Mouse (Mus musculus): ENCODE measurements around the gene Fam32a.

The Fam32a gene

GRCm38 (mm10) chr8:72219541-72220363 lies at the start of gene Fam32a:
TSS of gene Fam32a (plus strand) at chr8:72219730.
- peak; percentile 90 for DNase-seq (ENCODE audit: low read depth, low spot score)

GRCm38 (mm10) chr8:72177346-72177925 lies 42.1 kb upstream of the Fam32a start:
- DNase-seq (ENCODE audit: low read depth, low spot score), result peak; percentile 26

GRCm38 (mm10) chr8:72183554-72184202 lies 35.9 kb upstream of the Fam32a start:
- no peak for DNase-seq (ENCODE audit: low read depth, low spot score)

DNA sequence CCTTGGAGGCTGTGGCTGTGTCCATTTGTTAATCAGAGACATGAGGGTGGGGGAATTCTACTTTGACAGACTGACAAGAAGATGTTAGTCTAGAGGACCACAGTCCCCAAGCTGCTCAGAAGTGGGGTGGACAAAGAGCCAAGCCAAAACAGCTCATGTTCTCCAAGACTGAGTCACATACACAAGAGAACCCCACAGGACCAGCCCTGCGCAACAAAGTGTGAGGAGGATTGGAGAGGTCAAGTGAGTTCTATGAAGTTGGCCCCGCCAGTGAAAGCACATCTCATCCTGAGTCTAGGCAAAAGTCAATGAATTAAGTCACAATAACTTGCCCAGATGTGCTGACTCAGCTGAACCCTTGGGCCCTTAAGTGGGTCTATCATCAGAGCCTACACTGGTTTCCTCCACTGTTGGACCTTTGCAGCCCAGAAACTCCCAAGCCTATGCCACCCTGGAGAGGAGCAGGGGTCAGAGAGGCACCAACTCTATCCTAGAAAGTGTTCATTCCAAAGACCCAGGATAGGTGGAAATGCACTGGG lies 31.7 kb upstream of the Fam32a start:
- no peak for DNase-seq (ENCODE audit: low read depth, low spot score)

GRCm38 (mm10) chr8:72189417-72190214 lies 29.9 kb upstream of the Fam32a start, which contains the start of gene Hsh2d:
TSS of gene Hsh2d (plus strand) at chr8:72189638.
- DNase-seq (ENCODE audit: low read depth, low spot score), result no peak

GRCm38 (mm10) chr8:72190215-72190539 lies 29.4 kb upstream of the Fam32a start:
- DNase-seq (ENCODE audit: low read depth, low spot score), result no peak

GRCm38 (mm10) chr8:72192065-72192464 lies 27.5 kb upstream of the Fam32a start:
- no peak for DNase-seq (ENCODE audit: low read depth, low spot score)

- DNase-seq (ENCODE audit: low read depth, low spot score), result no peak
These were observed 21.5 kb upstream of the Fam32a start for GRCm38 (mm10) chr8:72197997-72198396.

DNA sequence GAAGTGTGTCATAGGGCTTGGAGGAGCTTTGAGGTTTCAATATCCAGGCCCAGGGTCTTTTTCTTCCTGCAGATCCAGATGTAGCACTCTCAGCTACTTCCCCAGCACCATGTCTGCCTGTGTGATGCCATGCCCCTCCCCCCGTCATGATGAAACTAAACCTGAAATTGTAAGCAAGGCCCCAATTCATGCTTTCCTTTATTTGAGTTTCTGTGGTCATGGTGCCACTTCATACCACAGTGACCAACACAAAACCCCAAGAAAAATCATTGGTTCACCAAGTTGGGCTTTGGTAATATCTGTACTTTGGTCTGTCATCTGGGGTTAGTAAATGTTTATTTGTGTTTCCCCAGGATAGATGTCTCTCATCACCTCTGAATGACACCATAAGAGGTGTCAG lies 10.9 kb upstream of the Fam32a start:
- DNase-seq (ENCODE audit: low read depth, low spot score), result no peak

DNA sequence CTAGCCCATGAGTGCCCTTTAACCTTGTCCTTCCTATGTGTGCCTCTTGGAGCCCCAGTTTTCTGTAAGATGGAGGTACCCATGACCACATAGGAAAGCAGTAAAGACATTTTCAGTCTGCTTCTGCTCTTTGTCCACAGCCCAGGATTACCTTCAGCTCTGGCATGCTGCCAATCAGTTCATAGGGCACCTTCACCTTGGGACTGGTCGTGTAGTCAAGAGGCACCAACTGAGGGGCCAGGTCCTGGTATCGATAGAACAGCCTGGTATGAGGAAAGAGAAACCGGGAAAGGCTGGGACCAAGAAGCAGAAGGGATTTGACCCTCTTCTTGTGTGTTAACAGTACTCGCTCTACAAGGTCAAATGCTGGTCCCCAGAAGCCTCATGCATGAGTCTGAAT lies 9.3 kb upstream of the Fam32a start:
- no peak for DNase-seq (ENCODE audit: low read depth, low spot score)

- no peak for DNase-seq (ENCODE audit: low read depth, low spot score)
These were observed 8.8 kb upstream of the Fam32a start for GRCm38 (mm10) chr8:72210710-72211109.

DNA sequence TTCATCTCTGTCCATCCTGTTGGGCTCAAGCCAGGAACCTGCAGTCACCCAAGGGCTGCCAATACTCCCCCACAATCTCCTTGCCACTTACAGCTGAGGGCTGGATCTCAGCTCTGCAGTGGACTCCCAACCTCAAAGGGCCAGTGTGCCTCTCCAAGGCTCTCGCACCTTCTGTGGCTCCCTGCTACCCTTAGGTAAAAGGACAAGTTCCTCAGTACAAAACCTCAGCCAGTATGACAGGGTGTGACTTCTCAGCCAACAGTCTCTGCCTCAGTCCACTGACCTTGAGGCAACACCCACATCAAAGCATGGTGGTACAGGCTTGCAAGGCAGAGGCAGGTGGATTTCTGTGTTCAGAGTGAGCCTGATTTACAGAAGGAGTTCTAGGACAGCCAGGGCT lies 7.7 kb upstream of the Fam32a start:
- no peak for DNase-seq (ENCODE audit: low read depth, low spot score)

DNA sequence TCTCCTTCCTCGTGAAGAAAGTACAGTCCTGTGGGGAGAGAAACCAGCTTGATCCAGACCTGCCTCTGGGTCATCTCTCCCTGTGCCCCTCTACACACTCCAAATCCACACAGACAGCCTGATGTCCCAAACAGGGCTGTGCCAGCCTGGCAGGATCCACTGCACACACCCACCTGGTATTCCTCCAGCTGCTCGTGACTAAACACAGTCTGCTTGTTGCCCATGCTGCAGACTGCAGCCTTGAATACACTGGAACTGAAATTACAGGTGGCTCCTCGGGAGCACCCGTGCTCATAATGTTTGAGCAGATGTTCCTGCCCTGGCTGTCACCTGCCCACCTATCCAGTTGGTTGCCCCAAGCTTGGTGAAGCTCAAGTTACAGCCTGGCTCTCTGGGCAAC lies 6.8 kb upstream of the Fam32a start, which contains the start of gene Cib3:
Gene Cib3 (minus strand): TSS at position 87 of the 400 bp plus-strand sequence.
- DNase-seq (ENCODE audit: low read depth, low spot score), result no peak

DNA sequence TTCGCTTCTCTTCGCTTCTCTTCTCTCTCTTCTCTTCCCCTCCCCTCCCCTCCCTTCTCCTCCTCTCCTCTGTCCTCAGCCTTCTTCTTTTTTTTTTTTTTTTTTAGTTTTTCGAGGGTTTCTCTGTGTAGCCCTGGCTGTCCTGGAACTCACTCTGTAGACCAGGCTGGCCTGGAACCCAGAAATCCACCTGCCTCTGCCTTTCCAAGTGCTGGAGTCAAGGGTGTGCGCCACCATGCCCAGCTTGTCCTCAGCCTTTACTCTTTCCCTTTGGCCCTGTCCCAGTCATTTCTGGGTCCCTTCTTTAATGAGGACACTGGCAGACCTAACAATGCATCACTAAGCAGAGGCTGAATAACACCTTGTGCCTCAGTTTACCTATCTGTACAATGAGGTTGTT lies 6.0 kb upstream of the Fam32a start, which contains the start of gene Gm11034:
Gene Gm11034 (minus strand): TSS at position 101 of the 400 bp plus-strand sequence.
- DNase-seq (ENCODE audit: low read depth, low spot score), result no peak

DNA sequence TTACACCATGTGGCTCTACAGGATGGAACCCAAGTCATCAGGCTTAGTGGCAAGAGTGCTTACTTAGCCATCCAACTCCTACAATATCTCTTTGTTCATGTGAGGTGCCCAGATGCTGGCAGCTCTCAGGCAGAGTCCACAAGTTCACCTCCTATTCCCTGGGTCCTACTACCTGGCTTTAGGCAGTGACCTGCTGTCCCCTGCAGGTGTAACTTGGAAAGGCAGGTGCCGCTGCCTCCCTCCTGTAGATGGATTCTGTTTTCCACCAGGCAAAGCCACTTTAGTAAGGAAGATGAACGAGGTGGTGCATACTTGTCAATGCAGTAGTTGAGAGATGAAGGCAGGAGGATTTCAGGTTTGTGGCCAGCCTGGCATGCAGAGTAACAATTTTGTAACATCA lies 4.5 kb upstream of the Fam32a start:
- no peak for DNase-seq (ENCODE audit: low read depth, low spot score)

DNA sequence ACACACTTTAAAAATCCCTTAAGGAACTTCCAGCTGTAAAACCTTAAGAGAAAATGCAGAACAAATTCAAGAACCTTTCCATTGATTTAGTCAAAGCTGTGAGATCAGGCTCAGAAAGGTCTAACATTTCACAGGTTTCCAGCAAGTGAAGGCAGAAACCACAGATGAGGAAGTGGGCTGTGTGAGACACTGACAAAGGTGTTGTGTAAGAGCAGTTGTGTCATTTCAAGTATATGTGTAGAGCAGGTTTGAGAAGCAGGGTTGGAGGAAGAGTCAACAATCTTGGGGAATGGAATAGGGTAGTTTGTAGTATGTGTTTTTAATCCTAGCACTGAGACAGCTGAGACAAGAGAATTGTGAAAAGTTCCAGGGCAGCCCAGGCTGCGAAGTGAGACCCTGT lies 3.7 kb upstream of the Fam32a start:
- no peak for DNase-seq (ENCODE audit: low read depth, low spot score)

DNA sequence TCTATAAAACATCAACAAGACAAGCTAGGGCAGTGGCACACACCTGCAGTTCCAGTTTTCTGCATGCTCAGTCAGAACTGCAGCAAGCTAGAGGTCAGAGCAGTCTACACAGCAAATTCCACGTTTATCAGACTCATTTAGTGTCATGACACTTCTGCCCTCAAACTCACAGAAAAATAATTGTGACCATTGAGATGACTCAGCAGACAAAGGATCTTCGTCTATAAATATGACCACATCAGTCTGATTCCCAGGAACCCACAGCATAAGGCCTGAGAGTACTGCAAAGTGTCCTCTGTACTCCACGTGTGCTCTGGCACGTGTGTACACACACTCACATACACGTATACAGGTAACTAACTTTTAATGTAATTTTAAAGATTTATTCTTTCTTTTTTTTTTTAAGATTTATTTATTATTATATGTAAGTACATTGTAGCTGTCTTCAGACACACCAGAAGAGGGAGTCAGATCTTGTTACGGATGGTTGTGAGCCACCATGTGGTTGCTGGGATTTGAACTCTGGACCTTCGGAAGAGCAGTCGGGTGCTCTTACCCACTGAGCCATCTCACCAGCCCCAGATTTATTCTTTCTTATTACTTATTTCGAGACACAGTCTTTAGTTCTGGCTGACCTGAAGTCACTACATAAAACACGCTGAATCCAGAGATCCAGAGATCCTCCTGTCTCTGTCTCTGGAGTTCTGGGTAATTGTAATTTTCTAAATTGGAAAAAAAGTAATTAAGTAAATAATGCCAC lies 569 bp upstream of the Fam32a start:
- no peak for DNase-seq (ENCODE audit: low read depth, low spot score)

DNA sequence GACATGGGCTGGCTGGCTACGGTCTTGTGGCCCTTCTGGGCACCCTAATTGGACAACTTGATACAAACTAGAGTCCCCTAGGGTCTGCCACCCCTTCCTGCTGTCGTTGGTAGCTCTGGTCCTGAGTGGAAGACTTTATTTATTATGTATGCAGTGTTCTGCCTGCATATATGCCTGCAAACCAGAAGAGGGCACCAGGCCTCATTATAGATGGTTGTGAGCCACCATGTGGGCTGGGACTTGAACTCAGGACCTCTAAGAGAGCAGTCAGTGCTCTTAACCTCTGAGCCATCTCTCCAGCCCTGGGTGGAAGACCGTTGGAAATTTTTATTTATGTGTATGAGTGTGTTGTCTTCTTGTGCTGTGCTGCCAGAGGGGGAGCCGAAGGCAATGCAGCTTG lies 1.2 kb downstream of the Fam32a start:
- no peak for DNase-seq (ENCODE audit: low read depth, low spot score)

DNA sequence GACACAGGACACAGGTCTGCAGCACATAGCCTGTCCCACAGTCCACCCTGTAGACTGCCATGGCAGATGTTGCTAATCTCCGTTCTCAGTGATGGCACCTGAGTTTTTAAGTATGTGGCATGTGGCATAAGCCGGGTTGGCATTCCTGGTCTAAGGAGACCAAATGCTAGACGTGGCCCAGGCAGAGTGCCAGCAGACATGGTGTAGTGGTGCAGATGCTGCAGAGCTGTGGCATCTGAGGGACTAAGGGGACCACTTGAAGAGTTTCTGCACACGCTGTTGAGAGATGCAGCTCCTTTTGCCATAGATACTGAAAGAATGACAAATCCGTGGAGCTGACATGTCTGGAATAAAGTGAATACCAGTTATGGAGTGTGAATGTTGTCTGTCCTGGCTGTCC lies 3.1 kb downstream of the Fam32a start:
- DNase-seq (ENCODE audit: low read depth, low spot score), result no peak

- peak; percentile 99 for DNase-seq (ENCODE audit: low read depth, low spot score)
These were observed 20.2 kb downstream of the Fam32a start, which contains the start of gene Ap1m1 for GRCm38 (mm10) chr8:72239499-72240402. TSS of gene Ap1m1 (plus strand) at chr8:72240018.
